8 mouse cellular contexts compared by ENCODE assay signal in genomic region chr14:51083805-51084204, GRCm38 (mm10). TPM values are rescaled to one million over a fixed set of nuclear protein-coding genes. Genes with fewer than 3 reads are reported as not detected.
DNase-seq lines count a peak whose midpoint lies in the region; ATAC-seq and TF ChIP-seq lines count a peak whose summit lies in the region.

No protein-coding gene starts in this region.

- peak overlapping the region; percentile 69 for H3K4me2 ChIP-seq in lung, postnatal 0 days (replicated peaks; ENCODE audit: low read depth, low read length)
- H3K4me2 ChIP-seq in forebrain, embryonic 12.5 days = peak overlapping the region; percentile 74
- peak overlapping the region; percentile 75 for H3K4me2 ChIP-seq in liver, embryonic 13.5 days
- H3K4me2 ChIP-seq in stomach, embryonic 16.5 days (ENCODE audit: low read depth, low read length) = peak overlapping the region; percentile 83

- TF ChIP-seq CTCF in lung, postnatal 0 days (IDR thresholded peaks at IDR 0.05) = no peak

- no peak for ATAC-seq in lung, postnatal 0 days
- no peak for ATAC-seq in forebrain, embryonic 12.5 days (ENCODE audit: low FRiP score)
- no peak for ATAC-seq in liver, embryonic 13.5 days (ENCODE audit: low read depth)
- ATAC-seq in stomach, embryonic 16.5 days (ENCODE audit: insufficient read depth, low FRiP score) = no peak
- ATAC-seq in monocyte, adult 5-6 weeks (replicated peaks; ENCODE audit: insufficient number of reproducible peaks, low FRiP score, low TSS enrichment, poor library complexity, severe bottlenecking) = no peak

- H3K27me3 ChIP-seq in lung, postnatal 0 days (replicated peaks; ENCODE audit: insufficient read depth, low read length) = no peaks in the 10 kb centered on the region
- peaks cover 18% of the 10 kb centered on the region for H3K27me3 ChIP-seq in forebrain, embryonic 12.5 days
- H3K27me3 ChIP-seq in liver, embryonic 13.5 days = peaks cover 46% of the 10 kb centered on the region
- no peaks in the 10 kb centered on the region; the same call in 1 of the 2 replicates for H3K27me3 ChIP-seq in stomach, embryonic 16.5 days (ENCODE audit: control insufficient read depth, insufficient read depth, low read length)

- no peak for TF ChIP-seq EP300 in lung, postnatal 0 days (IDR thresholded peaks at IDR 0.05)

- no peaks in the 10 kb centered on the region for H3K36me3 ChIP-seq in lung, postnatal 0 days (ENCODE audit: insufficient read depth, low read length)
- no peaks in the 10 kb centered on the region for H3K36me3 ChIP-seq in forebrain, embryonic 12.5 days (replicated peaks)
- no peaks in the 10 kb centered on the region for H3K36me3 ChIP-seq in liver, embryonic 13.5 days
- no peaks in the 10 kb centered on the region for H3K36me3 ChIP-seq in stomach, embryonic 16.5 days (ENCODE audit: control insufficient read depth, insufficient read depth, low read length)

- 12% methylated on average over 7 of the region's 7 CpGs for WGBS in lung, postnatal 0 days
- 9% methylated on average over 7 of the region's 7 CpGs for WGBS in forebrain, embryonic 12.5 days
- WGBS in liver, embryonic 13.5 days (ENCODE audit: insufficient replicate concordance) = 8% methylated on average over 7 of the region's 7 CpGs
- WGBS in stomach, embryonic 16.5 days = 12% methylated on average over 7 of the region's 7 CpGs

- H3K4me1 ChIP-seq in lung, postnatal 0 days (ENCODE audit: insufficient read depth, low read depth, low read length) = no peaks in the 10 kb centered on the region; the same call in 1 of the 2 replicates
- peaks cover 9% of the 10 kb centered on the region for H3K4me1 ChIP-seq in forebrain, embryonic 12.5 days
- H3K4me1 ChIP-seq in liver, embryonic 13.5 days (replicated peaks) = peaks cover 62% of the 10 kb centered on the region
- H3K4me1 ChIP-seq in stomach, embryonic 16.5 days (ENCODE audit: control insufficient read depth, insufficient read depth, low read length) = peaks cover 9% of the 10 kb centered on the region

- no peaks in the 10 kb centered on the region for H3K9me3 ChIP-seq in lung, postnatal 0 days (ENCODE audit: low read length)
- no peaks in the 10 kb centered on the region for H3K9me3 ChIP-seq in forebrain, embryonic 12.5 days
- no peaks in the 10 kb centered on the region for H3K9me3 ChIP-seq in liver, embryonic 13.5 days (replicated peaks)
- no peaks in the 10 kb centered on the region for H3K9me3 ChIP-seq in stomach, embryonic 16.5 days (replicated peaks; ENCODE audit: control insufficient read depth, low read length)

- no peak for DNase-seq in lung, postnatal 0 days (ENCODE audit: low spot score)
- no peak for DNase-seq in lung, adult 18-20 months
- no peak for DNase-seq in liver, embryonic 13.5 days
- DNase-seq in adrenal gland, postnatal 10 days = no peak
- DNase-seq in layer of hippocampus, adult 11-12 months (ENCODE audit: low spot score) = no peak

- no peak overlapping the region for H3K9ac ChIP-seq in lung, postnatal 0 days (replicated peaks; ENCODE audit: low read depth)
- H3K9ac ChIP-seq in forebrain, embryonic 12.5 days = peak overlapping the region; percentile 56; the same call in 1 of the 2 replicates
- peak overlapping the region; percentile 27; the same call in 1 of the 2 replicates for H3K9ac ChIP-seq in liver, embryonic 13.5 days
- 0 out of 2 replicates have a peak overlapping the region, but pooled peaks have one; percentile 14 for H3K9ac ChIP-seq in stomach, embryonic 16.5 days (ENCODE audit: low read length)

- no peak overlapping the region for H3K4me3 ChIP-seq in lung, postnatal 0 days (ENCODE audit: low read depth, low read length)
- H3K4me3 ChIP-seq in forebrain, embryonic 12.5 days (replicated peaks) = peak overlapping the region; percentile 53
- peak overlapping the region; percentile 62 for H3K4me3 ChIP-seq in liver, embryonic 13.5 days (replicated peaks)
- H3K4me3 ChIP-seq in stomach, embryonic 16.5 days (replicated peaks; ENCODE audit: low read length) = peak overlapping the region; percentile 64

- no peak overlapping the region for H3K27ac ChIP-seq in lung, postnatal 0 days (ENCODE audit: low read length)
- H3K27ac ChIP-seq in forebrain, embryonic 12.5 days = no peak overlapping the region
- H3K27ac ChIP-seq in liver, embryonic 13.5 days = no peak overlapping the region
- H3K27ac ChIP-seq in stomach, embryonic 16.5 days (ENCODE audit: low read length) = no peak overlapping the region

RNA-seq across cellular contexts. Expression of gene Rnase4, which starts 7.1 kb away (rescaled TPM):
- polyA plus RNA-seq in lung, postnatal 0 days (2015; fragmentation: Nextera tagmentation; extraction: Ambion mirVana) = 423 and 443 TPM in 2 replicates
- polyA plus RNA-seq in forebrain, embryonic 12.5 days (2016; fragmentation: Nextera tagmentation; extraction: Ambion mirVana) = 8.3 and 9.1 TPM in 2 replicates
- polyA plus RNA-seq in liver, embryonic 13.5 days (2015; fragmentation: Nextera tagmentation; extraction: Ambion mirVana) = 14.1 and 15.7 TPM in 2 replicates
- polyA plus RNA-seq in stomach, embryonic 16.5 days (2015; fragmentation: Nextera tagmentation; extraction: Ambion mirVana) = 151 and 166 TPM in 2 replicates
- total RNA-seq in adrenal gland, postnatal 10 days (2021) = 100 to 1,000 TPM in 1 of 2 experiments, 10 to 100 TPM in 1; 78.4 to 110 TPM
- 10.2 to 19.2 TPM (median 14.1 TPM) in 3 replicates for total RNA-seq in monocyte, adult 5-6 weeks (2017)

RNA-seq across cellular contexts. Expression of gene Ang, which starts 7.1 kb away (rescaled TPM):
- polyA plus RNA-seq in lung, postnatal 0 days (2015; fragmentation: Nextera tagmentation; extraction: Ambion mirVana) = 41.5 and 45.4 TPM in 2 replicates
- 1.6 and 1.7 TPM in 2 replicates for polyA plus RNA-seq in forebrain, embryonic 12.5 days (2016; fragmentation: Nextera tagmentation; extraction: Ambion mirVana)
- polyA plus RNA-seq in liver, embryonic 13.5 days (2015; fragmentation: Nextera tagmentation; extraction: Ambion mirVana) = 3.7 and 4.6 TPM in 2 replicates
- 39.4 and 41.6 TPM in 2 replicates for polyA plus RNA-seq in stomach, embryonic 16.5 days (2015; fragmentation: Nextera tagmentation; extraction: Ambion mirVana)
- 10 to 100 TPM; 14.3 to 22.4 TPM for total RNA-seq in adrenal gland, postnatal 10 days (2021)
- 0.75 to 1.2 TPM in 2 of 3 replicates, not detected in the other for total RNA-seq in monocyte, adult 5-6 weeks (2017)

RNA-seq across cellular contexts. Expression of gene Olfr750, which starts 9.6 kb away (rescaled TPM):
- 0.05 and 0.10 TPM in 2 replicates for polyA plus RNA-seq in lung, postnatal 0 days (2015; fragmentation: Nextera tagmentation; extraction: Ambion mirVana)
- polyA plus RNA-seq in forebrain, embryonic 12.5 days (2016; fragmentation: Nextera tagmentation; extraction: Ambion mirVana) = not detected in 2 replicates
- polyA plus RNA-seq in liver, embryonic 13.5 days (2015; fragmentation: Nextera tagmentation; extraction: Ambion mirVana) = not detected in 2 replicates
- polyA plus RNA-seq in stomach, embryonic 16.5 days (2015; fragmentation: Nextera tagmentation; extraction: Ambion mirVana) = not detected in 2 replicates
- total RNA-seq in adrenal gland, postnatal 10 days (2021) = not detected
- total RNA-seq in monocyte, adult 5-6 weeks (2017) = not detected in 3 replicates

RNA-seq across cellular contexts. Expression of gene Rnase12, which starts 26.3 kb away (rescaled TPM):
- 0.27 and 0.55 TPM in 2 replicates for polyA plus RNA-seq in lung, postnatal 0 days (2015; fragmentation: Nextera tagmentation; extraction: Ambion mirVana)
- polyA plus RNA-seq in forebrain, embryonic 12.5 days (2016; fragmentation: Nextera tagmentation; extraction: Ambion mirVana) = not detected in 2 replicates
- 1.6 and 1.8 TPM in 2 replicates for polyA plus RNA-seq in liver, embryonic 13.5 days (2015; fragmentation: Nextera tagmentation; extraction: Ambion mirVana)
- 0.45 TPM in 1 of 2 replicates, not detected in the other for polyA plus RNA-seq in stomach, embryonic 16.5 days (2015; fragmentation: Nextera tagmentation; extraction: Ambion mirVana)
- total RNA-seq in adrenal gland, postnatal 10 days (2021) = not detected
- 1.1 TPM in 1 of 3 replicates, not detected in the others for total RNA-seq in monocyte, adult 5-6 weeks (2017)

RNA-seq across cellular contexts. Expression of gene Eddm3b, which starts 30.4 kb away (rescaled TPM):
- polyA plus RNA-seq in lung, postnatal 0 days (2015; fragmentation: Nextera tagmentation; extraction: Ambion mirVana) = 0.08 and 0.15 TPM in 2 replicates
- not detected in 2 replicates for polyA plus RNA-seq in forebrain, embryonic 12.5 days (2016; fragmentation: Nextera tagmentation; extraction: Ambion mirVana)
- not detected in 2 replicates for polyA plus RNA-seq in liver, embryonic 13.5 days (2015; fragmentation: Nextera tagmentation; extraction: Ambion mirVana)
- polyA plus RNA-seq in stomach, embryonic 16.5 days (2015; fragmentation: Nextera tagmentation; extraction: Ambion mirVana) = not detected in 2 replicates
- not detected for total RNA-seq in adrenal gland, postnatal 10 days (2021)
- not detected in 3 replicates for total RNA-seq in monocyte, adult 5-6 weeks (2017)
